Mouse (Mus musculus): ENCODE data around the gene Twnk.

The Twnk gene

DNA sequence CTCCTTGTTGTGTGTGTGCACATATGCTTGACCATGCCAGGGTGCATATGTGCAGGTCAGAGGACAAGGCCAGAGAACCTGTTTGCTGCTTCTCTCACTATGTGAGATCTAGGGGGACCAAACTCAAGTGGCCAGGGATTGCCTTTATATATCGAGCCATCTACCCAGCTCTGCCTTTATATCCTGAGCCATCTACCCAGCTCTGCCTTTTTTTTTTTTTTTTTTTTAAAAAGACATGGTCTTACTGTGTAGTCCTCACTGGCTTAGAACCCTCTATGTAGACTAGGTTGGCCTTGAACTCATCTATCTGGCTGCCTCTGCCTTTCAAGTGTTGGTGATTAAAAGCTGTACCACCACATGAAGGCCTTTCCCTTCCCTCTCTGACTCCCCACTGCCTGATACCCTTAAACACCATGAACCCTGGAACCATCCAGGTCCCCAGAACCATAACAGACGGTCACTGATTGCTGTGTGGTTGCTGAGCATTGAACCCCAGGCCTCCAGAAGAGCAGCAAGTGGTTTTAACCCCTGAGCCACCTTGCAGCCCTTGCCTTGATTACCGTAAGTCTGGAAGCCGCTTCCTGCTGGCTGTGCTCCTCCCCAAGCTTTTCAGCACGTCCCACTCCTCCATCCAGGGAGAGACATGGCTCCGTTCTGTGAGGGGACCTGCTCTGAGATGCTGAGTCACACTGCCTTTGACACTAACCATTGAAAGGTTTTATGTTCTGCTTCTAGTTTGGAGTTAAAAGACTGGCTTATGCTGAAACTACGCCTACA lies 1.5 kb upstream of the Twnk start:
- DNase-seq = no peak

DNA sequence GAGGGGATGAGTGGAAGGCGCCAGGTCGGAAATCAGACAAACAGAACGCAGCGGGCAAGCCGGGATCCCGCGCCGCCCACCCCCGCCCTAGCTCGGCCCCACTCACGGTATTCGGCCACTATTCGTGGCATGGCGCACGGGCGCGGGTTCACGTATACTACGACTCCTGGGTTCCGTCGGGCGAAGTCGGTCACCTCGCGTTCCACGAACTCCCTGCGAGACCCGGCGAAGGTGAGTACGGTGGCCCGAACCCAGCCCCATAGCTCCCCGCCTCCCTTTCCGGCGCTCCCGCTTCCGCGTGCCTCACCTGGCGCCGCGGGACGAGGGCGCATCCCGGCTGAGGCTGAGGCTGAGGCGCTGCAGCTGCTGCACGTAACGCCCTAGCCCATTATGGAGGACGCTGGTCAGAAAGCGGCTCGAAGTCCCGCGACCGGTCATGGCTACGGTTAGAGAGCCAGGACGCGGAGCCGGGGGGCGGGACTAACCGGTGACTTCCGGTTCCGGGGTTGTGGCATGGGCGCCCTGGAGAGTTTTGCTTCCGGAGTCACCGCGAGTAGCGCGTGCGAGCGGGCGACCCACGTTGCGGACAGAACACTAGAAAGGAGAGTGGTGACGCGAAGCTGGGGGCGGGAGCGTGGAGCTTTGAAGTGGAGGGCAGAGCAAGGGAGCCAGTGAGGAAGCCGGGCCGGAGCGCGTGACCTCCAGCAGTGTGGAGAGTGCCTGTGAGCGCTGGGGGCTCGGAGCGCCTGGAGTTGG lies 672 bp downstream of the Twnk start, which contains the start of gene Mrpl43:
Gene Mrpl43, minus strand, starts transcription at position 486 of the 756 bp plus-strand sequence.
- DNase-seq = peak; percentile 99

DNA sequence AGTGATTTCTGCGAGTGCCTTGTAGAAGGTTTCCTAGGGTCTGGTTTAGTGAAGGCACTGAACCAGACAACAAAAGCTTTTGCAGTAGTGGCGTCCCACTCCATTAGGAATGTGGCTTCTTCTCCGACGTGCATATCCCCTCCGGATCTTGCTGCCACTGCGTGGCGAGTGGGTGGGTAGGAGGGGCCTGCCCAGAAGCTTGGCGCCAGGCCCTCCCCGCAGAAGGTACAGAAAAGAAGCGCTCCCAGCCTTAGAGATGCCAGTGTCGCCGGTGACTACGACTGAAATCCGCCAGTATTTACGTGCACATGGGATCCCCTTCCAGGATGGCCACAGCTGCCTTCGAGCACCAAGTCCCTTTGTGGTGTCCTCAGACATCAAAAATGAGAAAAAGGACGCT lies 1.6 kb downstream of the Twnk start:
- no peak for DNase-seq

- DNase-seq = no peak
Measured at GRCm38 (mm10) chr19:45007425-45008191, 2.1 kb downstream of the Twnk start.

GRCm38 (mm10) chr19:45010646-45011045 lies 5.2 kb downstream of the Twnk start:
- DNase-seq = no peak

DNA sequence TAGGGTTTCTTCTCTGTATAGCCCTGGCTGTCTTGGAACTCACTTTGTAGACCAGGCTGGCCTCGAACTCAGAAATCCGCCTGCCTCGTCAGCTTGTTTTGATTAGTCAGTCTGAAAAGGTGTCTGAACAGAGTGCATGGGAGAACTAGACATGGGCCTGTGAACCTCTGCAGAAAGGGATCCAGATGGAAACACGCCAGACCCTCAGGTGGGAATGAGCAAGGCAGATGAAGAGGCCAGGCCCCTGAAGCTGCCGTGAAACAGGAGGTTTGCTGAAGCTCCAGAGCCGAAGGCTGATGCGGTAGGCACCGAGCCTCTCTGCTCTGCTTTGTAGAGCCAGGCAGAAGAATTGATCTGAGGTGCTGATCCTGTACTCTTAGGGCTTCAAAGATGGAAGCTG lies 6.8 kb downstream of the Twnk start:
- DNase-seq = peak; percentile 7

DNA sequence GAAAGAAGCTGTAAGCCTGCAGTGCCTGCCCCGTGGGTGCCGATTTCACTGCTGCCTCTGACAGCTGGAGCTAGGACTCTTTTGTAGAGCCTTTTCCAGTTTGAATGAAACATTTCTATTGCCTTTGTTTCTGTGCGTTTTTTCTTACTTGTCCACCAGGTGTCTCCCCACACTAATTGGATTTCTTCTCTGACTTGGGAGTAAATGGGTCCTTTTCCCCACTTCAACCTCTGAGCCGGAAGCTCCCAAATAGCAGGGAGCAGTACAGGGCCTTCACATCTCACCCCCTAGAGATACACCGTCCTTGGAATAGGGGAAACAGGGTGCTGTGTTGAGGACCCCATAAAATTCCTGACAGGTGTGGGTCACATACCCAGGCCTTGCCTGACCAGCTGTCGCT lies 7.2 kb downstream of the Twnk start:
- DNase-seq = peak; percentile 11

GRCm38 (mm10) chr19:45013581-45014225 lies 8.2 kb downstream of the Twnk start:
- no peak for DNase-seq

- DNase-seq = peak; percentile 36
Measured at GRCm38 (mm10) chr19:45014335-45014971, 9.0 kb downstream of the Twnk start, which contains the start of gene Lzts2. Gene Lzts2 (plus strand): TSS chr19:45014414.

DNA sequence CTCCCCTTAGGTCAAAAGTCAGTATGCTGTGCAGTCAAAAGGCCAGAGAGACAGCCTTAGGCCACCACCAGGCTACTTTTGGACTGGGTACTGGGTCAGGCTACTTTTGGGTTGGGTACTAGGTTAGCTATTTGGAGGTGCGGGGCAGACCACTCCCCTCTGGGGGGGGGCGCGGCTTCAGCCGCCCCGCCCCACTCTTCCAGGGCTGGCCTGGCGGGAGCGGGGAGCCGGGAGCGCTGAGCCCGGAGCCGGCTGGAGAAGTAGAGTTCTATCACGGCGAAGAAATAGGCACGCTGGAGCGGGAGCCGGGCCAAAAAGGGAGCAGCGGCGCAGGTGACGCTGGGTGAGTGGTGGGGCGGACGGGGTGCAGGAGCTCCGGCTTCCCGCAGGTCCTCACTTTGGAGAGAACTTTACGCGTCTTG lies 9.5 kb downstream of the Twnk start:
- peak; percentile 68 for DNase-seq

DNA sequence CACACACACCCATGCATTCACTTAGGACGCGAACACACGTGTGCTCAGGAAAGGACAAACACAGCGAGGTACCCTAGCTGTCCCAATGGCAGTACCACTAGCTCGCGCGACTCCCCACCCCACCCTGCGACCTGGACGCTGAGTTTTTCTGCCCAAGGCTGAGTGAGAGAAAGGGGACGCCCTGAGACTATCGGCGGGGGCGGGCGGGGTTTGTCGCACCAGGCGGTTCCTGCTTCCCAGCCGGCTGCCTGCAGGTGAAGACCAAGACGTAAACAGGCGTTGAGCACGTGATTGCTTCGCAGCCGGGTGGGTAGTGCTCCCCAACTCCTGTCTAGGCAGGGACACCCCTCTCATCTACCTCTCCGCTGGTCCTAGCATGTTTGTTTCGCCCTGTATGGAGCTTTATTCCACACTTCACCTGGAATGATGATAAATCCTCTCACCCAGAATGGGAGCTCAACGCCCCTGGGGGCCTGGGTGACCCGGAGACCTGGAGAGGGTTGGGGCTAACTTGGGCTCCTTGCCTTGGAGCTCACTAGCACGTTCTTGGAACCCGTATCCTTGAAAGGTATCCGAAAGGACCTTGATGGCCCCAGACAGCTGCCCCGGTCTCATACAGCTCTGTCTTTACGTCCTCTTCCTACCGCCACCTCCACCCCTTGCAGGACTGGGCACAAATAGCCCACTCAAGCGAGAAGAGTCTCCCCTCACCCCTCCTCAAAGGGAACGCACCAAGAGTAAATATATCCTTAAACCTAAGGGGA lies 10.2 kb downstream of the Twnk start:
- peak; percentile 85 for DNase-seq

- DNase-seq = no peak
Measured at GRCm38 (mm10) chr19:45016341-45017215, 11.1 kb downstream of the Twnk start.

DNA sequence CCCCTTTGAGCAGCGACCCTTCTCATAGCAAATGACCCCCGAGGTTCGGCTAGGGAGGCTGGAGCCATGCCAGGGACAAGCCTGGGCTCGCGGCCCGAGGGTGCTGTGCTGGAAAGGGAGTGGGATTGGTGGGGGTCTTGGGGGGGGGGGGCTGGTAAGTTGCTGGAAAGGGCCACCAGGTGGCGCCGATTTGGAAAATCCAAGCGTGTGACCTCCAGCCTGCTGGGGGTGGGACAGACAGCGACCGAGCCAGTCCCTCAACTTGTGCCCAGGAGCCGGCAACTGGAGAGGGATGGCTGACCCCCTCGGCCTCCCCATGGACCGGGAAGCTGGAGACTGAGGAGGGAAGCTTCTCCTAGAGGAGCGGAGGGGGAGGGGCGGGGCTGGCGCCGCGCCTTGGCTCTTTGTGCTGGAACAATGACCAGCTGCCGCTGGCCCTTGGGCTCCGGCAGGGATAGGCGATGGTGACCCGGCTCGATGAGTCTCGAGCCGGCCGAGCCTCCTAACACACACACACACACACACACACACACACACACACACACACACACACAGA lies 11.8 kb downstream of the Twnk start:
- peak; percentile 66 for DNase-seq

DNA sequence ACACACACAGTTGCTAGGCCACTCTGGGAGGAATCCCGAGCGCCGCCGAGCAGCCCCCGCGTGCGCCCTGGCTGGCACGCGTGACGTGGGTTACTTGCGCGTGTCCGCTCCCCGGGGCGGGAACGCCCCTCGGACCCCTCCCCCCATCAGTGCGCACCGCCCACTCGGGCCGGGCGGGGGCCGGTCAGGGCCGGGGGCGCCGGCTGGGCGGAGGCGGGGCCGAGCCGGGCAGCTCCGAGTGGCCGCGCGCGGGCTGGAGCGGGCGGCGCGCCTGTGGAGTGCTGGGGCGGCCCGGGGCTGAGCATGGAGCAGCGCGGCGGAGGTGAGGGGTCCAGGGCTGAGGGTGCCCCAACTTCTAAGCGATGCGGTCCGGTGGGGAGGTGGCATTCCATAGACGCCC lies 12.4 kb downstream of the Twnk start:
- peak; percentile 59 for DNase-seq

GRCm38 (mm10) chr19:45018351-45018831 lies 12.9 kb downstream of the Twnk start:
- no peak for DNase-seq

- no peak for DNase-seq
Measured at GRCm38 (mm10) chr19:45020348-45020747, 14.9 kb downstream of the Twnk start.

DNA sequence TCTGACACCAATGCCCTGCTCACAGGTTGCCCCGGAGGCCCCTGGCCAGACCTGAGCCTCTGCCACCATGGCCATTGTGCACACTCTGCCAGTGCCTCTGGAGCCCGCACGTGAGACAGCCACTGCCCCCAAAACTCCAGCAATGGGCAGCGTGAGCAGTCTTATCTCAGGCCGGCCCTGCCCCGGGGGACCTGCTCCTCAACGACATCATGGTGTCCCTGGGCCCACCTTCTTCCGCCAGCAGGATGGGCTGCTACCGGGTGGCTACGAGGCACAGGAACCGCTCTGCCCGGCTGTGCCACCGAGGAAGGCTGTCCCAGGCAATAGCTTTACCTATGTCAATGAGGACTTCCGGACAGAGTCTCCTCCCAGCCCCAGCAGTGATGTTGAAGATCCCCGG lies 15.9 kb downstream of the Twnk start:
- DNase-seq = no peak

GRCm38 (mm10) chr19:45023993-45024392 lies 18.5 kb downstream of the Twnk start:
- DNase-seq = no peak

DNA sequence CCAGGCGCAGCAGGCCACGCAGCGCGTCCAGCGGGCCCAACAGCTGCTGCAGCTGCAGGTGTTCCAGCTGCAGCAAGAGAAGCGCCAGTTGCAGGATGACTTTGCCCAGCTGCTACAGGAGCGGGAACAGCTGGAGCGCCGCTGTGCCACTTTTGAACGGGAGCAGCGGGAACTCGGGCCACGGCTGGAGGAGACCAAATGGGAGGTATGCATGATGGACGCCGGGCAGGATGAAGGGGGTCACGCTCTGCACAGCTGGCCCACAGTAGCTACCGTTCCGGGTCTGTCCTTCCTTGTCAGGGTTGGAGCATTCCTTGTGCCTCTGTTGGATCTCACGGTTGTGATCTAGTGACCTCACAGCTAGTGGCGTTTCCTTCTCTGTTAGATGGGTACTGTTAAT lies 19.3 kb downstream of the Twnk start:
- peak; percentile 8 for DNase-seq
